Mouse (Mus musculus) Muller cell, postnatal 12 days (primary cell): Measurements from ENCODE around the gene Ubqln2.

Experiments
- DNase-seq: peaks from one replicate; pipeline ENCODE4 v3.0.0-alpha.2; 2015; ENCODE audit errors: inconsistent ontology term

Gene Ubqln2

GRCm38 (mm10) chrX:153497688-153498516 lies at the start of gene Ubqln2:
Gene Ubqln2 (plus strand): TSS chrX:153498227.
- peak; percentile 93 for DNase-seq

GRCm38 (mm10) chrX:153451946-153452345 lies 46.1 kb upstream of the Ubqln2 start:
- no peak for DNase-seq

GRCm38 (mm10) chrX:153476760-153477248 lies 21.2 kb upstream of the Ubqln2 start:
- no peak for DNase-seq

- DNase-seq: no peak
Observed at GRCm38 (mm10) chrX:153492326-153492725, 5.7 kb upstream of the Ubqln2 start.

- peak; percentile 44 for DNase-seq
Observed at GRCm38 (mm10) chrX:153498665-153499293, 752 bp downstream of the Ubqln2 start.

- DNase-seq: peak; percentile 9
Observed at GRCm38 (mm10) chrX:153499294-153500046, 1.4 kb downstream of the Ubqln2 start.

GRCm38 (mm10) chrX:153500047-153500345 lies 2.0 kb downstream of the Ubqln2 start:
- DNase-seq: peak; percentile 17

GRCm38 (mm10) chrX:153505954-153506353 lies 7.9 kb downstream of the Ubqln2 start:
- no peak for DNase-seq

- no peak for DNase-seq
Observed at GRCm38 (mm10) chrX:153515491-153515890, 17.5 kb downstream of the Ubqln2 start.

- peak; percentile 1 for DNase-seq
Observed at GRCm38 (mm10) chrX:153528399-153528798, 30.4 kb downstream of the Ubqln2 start.
